Mouse (Mus musculus): ENCODE results near the gene Ccdc106. TPM values are rescaled to one million over a fixed set of nuclear protein-coding genes. Genes with fewer than 3 reads are reported as not detected.
"Not testable (repeated sequence)": the region's sequence is repeated elsewhere in the genome, so short reads cannot be mapped to it uniquely, and the experiment has no call there.

Ccdc106 gene
- polyA plus RNA-seq, 1 experiment from 2014 or later: 13.6 TPM

DNA sequence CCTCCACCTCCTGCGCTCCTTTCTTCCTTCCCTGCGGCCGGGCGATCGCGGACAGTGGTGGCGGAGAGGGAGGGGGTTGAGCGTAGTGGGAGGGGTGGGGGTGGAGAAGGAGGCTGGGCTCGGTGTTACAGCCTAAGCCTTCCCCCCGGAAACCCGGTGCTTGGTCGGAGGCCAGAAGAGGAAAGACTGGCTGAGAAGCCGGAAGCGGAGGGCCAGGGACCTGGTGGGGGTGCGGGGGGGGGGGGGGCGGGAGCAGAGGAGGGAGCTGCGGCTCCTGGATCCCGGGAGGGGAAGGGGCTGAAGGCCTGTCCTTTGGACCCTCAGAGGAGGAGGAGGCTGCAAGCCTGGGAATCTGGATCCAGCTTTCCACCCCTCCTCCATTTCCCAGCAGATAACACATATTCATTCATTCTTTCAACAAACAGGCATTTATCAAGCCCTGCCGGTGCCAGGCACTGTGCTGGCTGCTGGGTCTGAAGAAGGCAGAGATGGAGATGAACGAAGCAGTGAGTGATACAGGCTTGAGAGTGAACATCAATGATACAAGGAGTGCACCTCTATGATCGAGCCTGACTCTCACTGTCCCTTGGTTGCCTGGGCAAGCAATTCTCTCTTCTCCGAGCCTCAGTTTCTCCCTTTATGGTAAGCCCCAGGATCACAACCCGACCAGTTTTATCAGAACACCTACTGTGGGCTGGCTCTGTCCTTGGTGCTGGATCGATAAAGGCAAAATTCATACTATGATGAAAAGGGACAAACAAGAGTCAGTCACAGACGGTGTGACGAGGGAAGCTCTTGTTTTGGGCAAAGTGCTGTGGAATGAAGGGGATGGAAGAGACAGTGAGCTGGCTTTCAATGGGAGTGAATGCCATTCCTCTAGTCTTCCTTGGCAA, 24.1 kb upstream of the Ccdc106 start, which contains the start of gene Zfp579:
Gene Zfp579 (minus strand): TSS at position 156 of the 893 bp plus-strand sequence.
- ATAC-seq (ENCODE audit: low FRiP score, low TSS enrichment) (peak; percentile 88), DNase-seq (ENCODE audit: low spot score) (peak; percentile 93)
- Histone ChIP-seq H3K4me3 (ENCODE audit: low read depth, low read length) (peak within 1 kb of the TSS; percentile 72), H3K4me2 (replicated peaks; ENCODE audit: low read depth) (peak within 1 kb of the TSS; percentile 93), H3K27me3 (ENCODE audit: control insufficient read depth, insufficient read depth, low read length) (no peaks in the 10 kb centered on the region), H3K27ac (replicated peaks) (peak within 1 kb of the TSS; percentile 70), H3K9me3 (ENCODE audit: control insufficient read depth, low read length) (no peaks in the 10 kb centered on the region), H3K4me1 (replicated peaks; ENCODE audit: control insufficient read depth, insufficient read depth) (0 out of 2 replicates have a peak, but pooled peaks cover 4% of the 10 kb centered on the region), H3K36me3 (ENCODE audit: control insufficient read depth, insufficient read depth, low read length) (peaks cover 7% of the 10 kb centered on the region; the same call in 1 of the 2 replicates), H3K9ac (ENCODE audit: low read length) (peak within 1 kb of the TSS; percentile 84)
- 4% methylated on average over 15 of the region's 26 CpGs for WGBS
- TF ChIP-seq CTCF (IDR thresholded peaks at IDR 0.05; ENCODE audit: low read depth): no peak
- TF ChIP-seq EP300 (optimal IDR thresholded peaks at IDR 0.05): no peak

DNA sequence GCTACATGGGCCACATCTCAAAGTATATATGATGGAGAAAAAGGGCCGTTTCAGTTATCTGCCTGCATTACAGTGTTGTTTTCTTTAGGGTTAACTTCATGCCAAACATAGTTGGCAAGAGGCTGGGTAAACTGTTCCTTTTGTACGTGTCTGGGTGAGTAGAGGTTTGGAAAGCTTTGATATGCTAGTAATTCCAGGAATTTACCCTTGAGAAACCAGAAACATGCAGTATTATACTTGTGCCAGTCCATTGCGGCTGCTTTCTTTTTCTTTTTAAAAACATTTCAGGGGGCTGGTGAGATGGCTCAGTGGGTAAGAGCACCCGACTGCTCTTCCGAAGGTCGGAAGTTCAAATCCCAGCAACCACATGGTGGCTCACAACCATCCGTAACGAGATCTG, 23.4 kb upstream of the Ccdc106 start:
- Histone ChIP-seq H3K36me3 (ENCODE audit: control insufficient read depth, insufficient read depth, low read length) (peaks cover 7% of the 10 kb centered on the region; the same call in 1 of the 2 replicates), H3K27me3 (ENCODE audit: control insufficient read depth, insufficient read depth, low read length) (no peaks in the 10 kb centered on the region), H3K4me2 (replicated peaks; ENCODE audit: low read depth) (peak overlapping the region; percentile 93), H3K9me3 (ENCODE audit: control insufficient read depth, low read length) (no peaks in the 10 kb centered on the region), H3K27ac (replicated peaks) (no peak overlapping the region; the same call in 1 of the 2 replicates), H3K9ac (ENCODE audit: low read length) (no peak overlapping the region), H3K4me1 (replicated peaks; ENCODE audit: control insufficient read depth, insufficient read depth) (0 out of 2 replicates have a peak, but pooled peaks cover 4% of the 10 kb centered on the region), H3K4me3 (ENCODE audit: low read depth, low read length) (0 out of 2 replicates have a peak overlapping the region, but pooled peaks have one; percentile 72)
- no peak for DNase-seq (ENCODE audit: low spot score)
- no peak for ATAC-seq (ENCODE audit: low FRiP score, low TSS enrichment)
- 53% methylated on average over 6 of the region's 8 CpGs for WGBS
- TF ChIP-seq CTCF (IDR thresholded peaks at IDR 0.05; ENCODE audit: low read depth) (no peak), EP300 (optimal IDR thresholded peaks at IDR 0.05) (no peak)

DNA sequence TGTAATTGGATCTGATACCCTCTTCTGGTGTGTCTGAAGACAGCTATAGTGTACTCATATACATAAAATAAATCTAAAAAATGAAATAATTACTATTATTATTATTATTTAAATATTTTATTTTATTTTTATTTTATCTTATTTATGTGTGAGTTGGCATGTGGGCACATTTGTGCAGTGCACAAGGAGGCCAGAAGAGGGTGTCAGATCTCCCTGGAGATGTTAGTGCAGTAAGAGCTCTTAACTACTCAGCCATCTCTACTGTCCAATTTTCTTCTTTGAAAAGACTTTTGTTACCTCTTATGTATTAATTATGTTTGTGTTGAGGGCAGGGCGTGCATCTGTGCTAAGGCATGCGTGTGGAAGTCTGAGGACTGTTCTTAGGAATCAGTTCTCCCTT, 20.5 kb upstream of the Ccdc106 start:
- TF ChIP-seq CTCF (IDR thresholded peaks at IDR 0.05; ENCODE audit: low read depth) (peak; percentile 62), EP300 (optimal IDR thresholded peaks at IDR 0.05) (no peak)
- no peak overlapping the region for H3K27ac ChIP-seq (replicated peaks)

DNA sequence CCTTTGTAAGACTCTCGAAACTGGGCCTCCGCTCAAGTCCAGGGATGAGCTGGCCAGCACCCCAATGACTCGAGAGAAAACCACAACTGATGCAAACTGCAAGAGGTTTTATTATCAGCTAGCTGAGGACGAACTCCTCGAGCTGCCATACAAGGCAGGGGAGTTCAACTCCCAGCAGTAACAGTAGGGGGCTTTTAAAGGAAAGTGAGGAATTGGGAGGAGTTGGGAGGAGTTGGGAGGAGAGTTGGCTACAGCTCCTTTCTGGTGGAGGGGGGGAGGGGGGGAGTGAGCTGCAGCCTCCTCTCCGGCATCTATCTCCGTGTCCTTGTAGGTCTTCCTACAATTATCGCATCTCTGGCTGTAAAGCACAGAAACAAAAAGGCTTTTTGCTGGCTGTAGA, 17.5 kb upstream of the Ccdc106 start:
- not testable (repeated sequence) for H3K27me3 ChIP-seq (ENCODE audit: control insufficient read depth, insufficient read depth, low read length); DNase-seq (ENCODE audit: low spot score); H3K27ac ChIP-seq (replicated peaks); H3K36me3 ChIP-seq (ENCODE audit: control insufficient read depth, insufficient read depth, low read length); H3K4me3 ChIP-seq (ENCODE audit: low read depth, low read length); H3K9me3 ChIP-seq (ENCODE audit: control insufficient read depth, low read length); H3K9ac ChIP-seq (ENCODE audit: low read length); ATAC-seq (ENCODE audit: low FRiP score, low TSS enrichment); H3K4me2 ChIP-seq (replicated peaks; ENCODE audit: low read depth); H3K4me1 ChIP-seq (replicated peaks; ENCODE audit: control insufficient read depth, insufficient read depth)
- 71% methylated on average over 8 of the region's 8 CpGs for WGBS

More for the DNA sequence above, 20.5 kb upstream of the Ccdc106 start:
- Histone ChIP-seq H3K4me2 (replicated peaks; ENCODE audit: low read depth) (no peak overlapping the region), H3K36me3 (ENCODE audit: control insufficient read depth, insufficient read depth, low read length) (no peaks in the 10 kb centered on the region), H3K9ac (ENCODE audit: low read length) (no peak overlapping the region), H3K27me3 (ENCODE audit: control insufficient read depth, insufficient read depth, low read length) (no peaks in the 10 kb centered on the region), H3K4me3 (ENCODE audit: low read depth, low read length) (no peak overlapping the region), H3K9me3 (ENCODE audit: control insufficient read depth, low read length) (no peaks in the 10 kb centered on the region), H3K4me1 (replicated peaks; ENCODE audit: control insufficient read depth, insufficient read depth) (0 out of 2 replicates have a peak, but pooled peaks cover 4% of the 10 kb centered on the region)
- ATAC-seq (ENCODE audit: low FRiP score, low TSS enrichment) (no peak), DNase-seq (ENCODE audit: low spot score) (peak; percentile 37)
- WGBS: 55% methylated on average over 2 of the region's 2 CpGs

DNA sequence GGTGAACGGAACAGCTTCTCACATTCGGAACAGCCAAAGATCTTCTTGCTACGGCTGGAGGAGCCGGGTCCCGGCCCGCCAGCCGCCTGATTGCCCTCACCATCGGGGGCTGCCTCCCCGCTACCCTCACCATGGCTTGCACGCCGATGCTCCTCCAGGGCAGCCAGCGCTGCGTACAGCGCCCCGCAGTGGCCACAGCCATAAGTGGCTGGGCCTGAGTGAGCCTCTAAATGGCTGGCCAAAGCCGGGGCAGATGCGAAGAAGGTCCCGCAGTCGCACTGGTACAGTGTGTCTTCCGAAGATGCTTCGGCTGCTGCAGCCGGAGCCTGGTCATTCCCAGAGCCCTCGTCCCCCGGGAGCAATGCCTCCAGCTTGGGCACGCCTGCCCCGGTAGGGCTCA, 12.1 kb upstream of the Ccdc106 start:
- Histone ChIP-seq H3K27me3 (ENCODE audit: control insufficient read depth, insufficient read depth, low read length) (no peaks in the 10 kb centered on the region), H3K36me3 (ENCODE audit: control insufficient read depth, insufficient read depth, low read length) (peaks cover 47% of the 10 kb centered on the region), H3K4me2 (replicated peaks; ENCODE audit: low read depth) (no peak overlapping the region), H3K4me3 (ENCODE audit: low read depth, low read length) (no peak overlapping the region), H3K27ac (replicated peaks) (no peak overlapping the region), H3K9me3 (ENCODE audit: control insufficient read depth, low read length) (no peaks in the 10 kb centered on the region), H3K9ac (ENCODE audit: low read length) (no peak overlapping the region), H3K4me1 (replicated peaks; ENCODE audit: control insufficient read depth, insufficient read depth) (no peaks in the 10 kb centered on the region)
- DNase-seq (ENCODE audit: low spot score) (no peak), ATAC-seq (ENCODE audit: low FRiP score, low TSS enrichment) (no peak)
- TF ChIP-seq CTCF (IDR thresholded peaks at IDR 0.05; ENCODE audit: low read depth): peak; percentile 16; the same call in 1 of the 2 replicates
- no peak for TF ChIP-seq EP300 (optimal IDR thresholded peaks at IDR 0.05)
- WGBS: 95% methylated on average over 26 of the region's 26 CpGs
